ENCODE assay signal across 8 mouse cellular contexts in genomic region chr12:35313191-35313925, GRCm38 (mm10).
DNase-seq lines count a peak whose midpoint lies in the region; ATAC-seq and TF ChIP-seq lines count a peak whose summit lies in the region.

No protein-coding gene starts in this region.

- TF ChIP-seq POLR2A in cerebellum, adult 2 months (IDR thresholded peaks at IDR 0.05; ENCODE audit: borderline replicate concordance, insufficient read depth, low read length), result no peak

- H3K4me3 ChIP-seq in cerebellum, adult 2 months (replicated peaks; ENCODE audit: insufficient read depth, low read depth, low read length), result no peak overlapping the region
- H3K4me3 ChIP-seq in heart, embryonic 12.5 days, result no peak overlapping the region
- H3K4me3 ChIP-seq in midbrain, embryonic 10.5 days, result no peak overlapping the region
- H3K4me3 ChIP-seq in kidney, embryonic 14.5 days (ENCODE audit: low read length), result no peak overlapping the region

- DNase-seq in cerebellum, postnatal 10 days, result peak; percentile 75 to 80
- no peak for DNase-seq in cerebellum, adult 2 months
- DNase-seq in right cerebral cortex, postnatal 10 days (ENCODE audit: low spot score in 2 of 2), result peak; percentile 29 to 40
- DNase-seq in right cerebral cortex, postnatal 25 days, result no peak
- DNase-seq in midbrain, embryonic 10.5 days (ENCODE audit: low spot score), result peak; percentile 45
- DNase-seq in c-Kit-positive CD71-positive TER-119-positive erythroid progenitor cells, embryonic 14.5 days (ENCODE audit: low spot score), result no peak

- no peak overlapping the region for H3K27ac ChIP-seq in cerebellum, adult 2 months (ENCODE audit: insufficient read depth, low read length)
- H3K27ac ChIP-seq in heart, embryonic 12.5 days (ENCODE audit: poor library complexity, severe bottlenecking), result no peak overlapping the region
- H3K27ac ChIP-seq in midbrain, embryonic 10.5 days (replicated peaks), result peak overlapping the region; percentile 55; the same call in 1 of the 2 replicates
- no peak overlapping the region for H3K27ac ChIP-seq in kidney, embryonic 14.5 days (ENCODE audit: low read depth, low read length)

- no peak for TF ChIP-seq CTCF in cerebellum, adult 2 months (IDR thresholded peaks at IDR 0.05; ENCODE audit: borderline replicate concordance, insufficient read depth, low read depth, low read length)

- ATAC-seq in heart, embryonic 12.5 days (ENCODE audit: insufficient number of reproducible peaks, low FRiP score), result no peak
- ATAC-seq in kidney, embryonic 14.5 days (ENCODE audit: low FRiP score, low TSS enrichment), result no peak

- H3K36me3 ChIP-seq in heart, embryonic 12.5 days, result no peaks in the 10 kb centered on the region
- no peaks in the 10 kb centered on the region for H3K36me3 ChIP-seq in midbrain, embryonic 10.5 days
- no peaks in the 10 kb centered on the region for H3K36me3 ChIP-seq in kidney, embryonic 14.5 days (ENCODE audit: control insufficient read depth, insufficient read depth, low read length)

- H3K27me3 ChIP-seq in cerebellum, adult 2 months (ENCODE audit: control insufficient read depth, insufficient read depth, low read length), result no peaks in the 10 kb centered on the region
- H3K27me3 ChIP-seq in heart, embryonic 12.5 days (replicated peaks), result no peaks in the 10 kb centered on the region
- no peaks in the 10 kb centered on the region for H3K27me3 ChIP-seq in midbrain, embryonic 10.5 days (ENCODE audit: low read depth, poor library complexity, severe bottlenecking)
- no peaks in the 10 kb centered on the region for H3K27me3 ChIP-seq in kidney, embryonic 14.5 days (ENCODE audit: control insufficient read depth, insufficient read depth, low read length)

- H3K9me3 ChIP-seq in heart, embryonic 12.5 days (replicated peaks), result no peaks in the 10 kb centered on the region
- no peaks in the 10 kb centered on the region for H3K9me3 ChIP-seq in midbrain, embryonic 10.5 days (replicated peaks)
- no peaks in the 10 kb centered on the region for H3K9me3 ChIP-seq in kidney, embryonic 14.5 days (ENCODE audit: control insufficient read depth, low read length)

- H3K4me1 ChIP-seq in cerebellum, adult 2 months (ENCODE audit: control insufficient read depth, insufficient read depth, low read length), result no peaks in the 10 kb centered on the region
- peaks cover 4% of the 10 kb centered on the region; the same call in 1 of the 2 replicates for H3K4me1 ChIP-seq in heart, embryonic 12.5 days (replicated peaks)
- peaks cover 11% of the 10 kb centered on the region for H3K4me1 ChIP-seq in midbrain, embryonic 10.5 days
- no peaks in the 10 kb centered on the region for H3K4me1 ChIP-seq in kidney, embryonic 14.5 days (ENCODE audit: control insufficient read depth, insufficient read depth, low read length)

- H3K4me2 ChIP-seq in heart, embryonic 12.5 days, result 0 out of 2 replicates have a peak overlapping the region, but pooled peaks have one; percentile 7
- H3K4me2 ChIP-seq in kidney, embryonic 14.5 days (replicated peaks; ENCODE audit: low read depth, low read length), result no peak overlapping the region

- 17% methylated on average over 11 of the region's 11 CpGs for WGBS in cerebellum, adult 2 months
- 52% methylated on average over 11 of the region's 11 CpGs for WGBS in heart, embryonic 12.5 days
- WGBS in midbrain, embryonic 10.5 days, result 52% methylated on average over 11 of the region's 11 CpGs
- WGBS in kidney, embryonic 14.5 days, result 55% methylated on average over 11 of the region's 11 CpGs

- H3K9ac ChIP-seq in heart, embryonic 12.5 days, result no peak overlapping the region
- H3K9ac ChIP-seq in kidney, embryonic 14.5 days (ENCODE audit: low read depth, low read length), result no peak overlapping the region

Comparison
In these comparisons a context has a peak if more than half of its experiments do, and no peak if none do; other contexts are left out.
1. DNase-seq: peak in cerebellum, postnatal 10 days (2 of 2), right cerebral cortex, postnatal 10 days (2 of 2) and midbrain, embryonic 10.5 days (single experiment); none in cerebellum, adult 2 months (0 of 2), right cerebral cortex, postnatal 25 days (single experiment) and c-Kit-positive CD71-positive TER-119-positive erythroid progenitor cells, embryonic 14.5 days (single experiment).